Mouse (Mus musculus): ENCODE data around the gene Coa3. TPM values are rescaled to one million over a fixed set of nuclear protein-coding genes. Genes with fewer than 3 reads are reported as not detected.

The Coa3 gene
- polyA plus RNA-seq, 1 experiment from 2014 or later, result 189 TPM

DNA sequence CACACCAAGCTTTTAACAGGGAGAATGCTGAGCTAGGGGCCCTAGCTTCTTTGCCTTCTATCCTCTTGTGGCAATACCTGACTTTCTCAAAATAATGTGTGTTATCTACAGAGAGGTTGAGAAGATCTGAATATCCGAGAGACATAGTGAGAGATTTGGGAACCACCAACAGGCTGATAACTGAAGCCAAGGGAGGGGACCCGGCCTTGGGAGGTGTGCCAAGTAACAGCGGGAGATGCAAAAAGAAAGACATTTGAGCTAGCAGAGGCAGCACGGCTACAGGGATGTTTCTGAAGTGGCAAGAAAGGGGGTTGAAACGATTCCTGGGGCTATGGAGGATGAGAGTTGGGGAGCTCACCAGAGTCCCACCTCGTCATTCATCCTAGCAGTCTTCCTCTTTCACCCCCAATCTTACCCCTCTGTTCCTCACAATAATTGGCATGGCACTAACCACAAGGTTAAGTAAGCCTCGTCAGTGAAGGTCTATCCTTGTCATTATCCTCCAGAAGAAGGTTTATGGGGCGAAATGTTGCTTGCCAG, 49.5 kb downstream of the Coa3 start:
- H3K4me2 ChIP-seq, result 0 out of 2 replicates have a peak overlapping the region, but pooled peaks have one; percentile 10
- H3K9ac ChIP-seq, result no peak overlapping the region
- H3K9me3 ChIP-seq, result no peaks in the 10 kb centered on the region
- H3K4me3 ChIP-seq, result no peak overlapping the region
- H3K4me1 ChIP-seq, result peaks cover 38% of the 10 kb centered on the region
- 21% methylated on average over 8 of the region's 8 CpGs for WGBS
- no peaks in the 10 kb centered on the region for H3K27me3 ChIP-seq
- no peaks in the 10 kb centered on the region for H3K36me3 ChIP-seq
- ATAC-seq (ENCODE audit: borderline replicate concordance, extremely low read depth, low FRiP score, low TSS enrichment), result no peak
- peak overlapping the region; percentile 98 for H3K27ac ChIP-seq

Other genes starting within 250 kb of the Coa3 start
- gene Naglu, start 209.1 kb downstream of the Coa3 start, polyA plus RNA-seq (2015; fragmentation: Nextera tagmentation; extraction: Ambion mirVana), result 20.4 and 22.5 TPM in 2 replicates
- 0.11 and 0.15 TPM in 2 replicates for gene Hsd17b1, start 200.7 kb downstream of the Coa3 start, polyA plus RNA-seq (2015; fragmentation: Nextera tagmentation; extraction: Ambion mirVana)
- gene Coasy, start 196.5 kb downstream of the Coa3 start, polyA plus RNA-seq (2015; fragmentation: Nextera tagmentation; extraction: Ambion mirVana), result 42.8 and 43.2 TPM in 2 replicates
- gene Mlx, start 191.8 kb downstream of the Coa3 start, polyA plus RNA-seq (2015; fragmentation: Nextera tagmentation; extraction: Ambion mirVana), result 43.4 and 54.1 TPM in 2 replicates
- 35.1 and 37.5 TPM in 2 replicates for gene Psmc3ip, start 183.7 kb downstream of the Coa3 start, polyA plus RNA-seq (2015; fragmentation: Nextera tagmentation; extraction: Ambion mirVana)
- 21.8 and 22.1 TPM in 2 replicates for gene Retreg3, start 159.2 kb downstream of the Coa3 start, polyA plus RNA-seq (2015; fragmentation: Nextera tagmentation; extraction: Ambion mirVana)
- 89.6 and 90.6 TPM in 2 replicates for gene Tubg1, start 159.2 kb downstream of the Coa3 start, polyA plus RNA-seq (2015; fragmentation: Nextera tagmentation; extraction: Ambion mirVana)
- gene Tubg2, start 123.2 kb downstream of the Coa3 start, polyA plus RNA-seq (2015; fragmentation: Nextera tagmentation; extraction: Ambion mirVana), result 3.5 and 3.6 TPM in 2 replicates
- gene Cntnap1, start 108.6 kb downstream of the Coa3 start, polyA plus RNA-seq (2015; fragmentation: Nextera tagmentation; extraction: Ambion mirVana), result 1.1 and 1.4 TPM in 2 replicates
- 19.8 and 19.9 TPM in 2 replicates for gene Plekhh3, start 107.8 kb downstream of the Coa3 start, polyA plus RNA-seq (2015; fragmentation: Nextera tagmentation; extraction: Ambion mirVana)
- gene Ccr10, start 103.7 kb downstream of the Coa3 start, polyA plus RNA-seq (2015; fragmentation: Nextera tagmentation; extraction: Ambion mirVana), result 0.24 and 0.55 TPM in 2 replicates
- 16.2 and 19.2 TPM in 2 replicates for gene Ezh1, start 52.7 kb downstream of the Coa3 start, polyA plus RNA-seq (2015; fragmentation: Nextera tagmentation; extraction: Ambion mirVana)
- gene Ramp2, start 33.1 kb downstream of the Coa3 start, polyA plus RNA-seq (2015; fragmentation: Nextera tagmentation; extraction: Ambion mirVana), result 264 and 286 TPM in 2 replicates
- 127 and 128 TPM in 2 replicates for gene Vps25, start 25.4 kb downstream of the Coa3 start, polyA plus RNA-seq (2015; fragmentation: Nextera tagmentation; extraction: Ambion mirVana)
- gene Wnk4, start 18.5 kb downstream of the Coa3 start, polyA plus RNA-seq (2015; fragmentation: Nextera tagmentation; extraction: Ambion mirVana), result 3.7 and 5.0 TPM in 2 replicates
- gene Cntd1, start 102 bp downstream of the Coa3 start, polyA plus RNA-seq (2015; fragmentation: Nextera tagmentation; extraction: Ambion mirVana), result 1.3 and 1.7 TPM in 2 replicates
- 146 and 165 TPM in 2 replicates for gene Becn1, start 23.2 kb upstream of the Coa3 start, polyA plus RNA-seq (2015; fragmentation: Nextera tagmentation; extraction: Ambion mirVana)
- gene Psme3, start 37.1 kb upstream of the Coa3 start, polyA plus RNA-seq (2015; fragmentation: Nextera tagmentation; extraction: Ambion mirVana), result 130 and 133 TPM in 2 replicates
- 0.81 and 1.2 TPM in 2 replicates for gene Aoc2, start 45.9 kb upstream of the Coa3 start, polyA plus RNA-seq (2015; fragmentation: Nextera tagmentation; extraction: Ambion mirVana)
- gene Aoc3, start 51.5 kb upstream of the Coa3 start, polyA plus RNA-seq (2015; fragmentation: Nextera tagmentation; extraction: Ambion mirVana), result 1.3 and 1.4 TPM in 2 replicates
- gene G6pc, start 88.4 kb upstream of the Coa3 start, polyA plus RNA-seq (2015; fragmentation: Nextera tagmentation; extraction: Ambion mirVana), result not detected in 2 replicates
- 78.8 and 83.3 TPM in 2 replicates for gene Aarsd1, start 138.5 kb upstream of the Coa3 start, polyA plus RNA-seq (2015; fragmentation: Nextera tagmentation; extraction: Ambion mirVana)
- gene Gm27029, start 145.7 kb upstream of the Coa3 start, polyA plus RNA-seq (2015; fragmentation: Nextera tagmentation; extraction: Ambion mirVana), result 8.1 and 12.7 TPM in 2 replicates
- gene Rundc1, start 146.0 kb upstream of the Coa3 start, polyA plus RNA-seq (2015; fragmentation: Nextera tagmentation; extraction: Ambion mirVana), result 20.8 and 21.3 TPM in 2 replicates
- 12.8 and 13.4 TPM in 2 replicates for gene Ptges3l, start 146.2 kb upstream of the Coa3 start, polyA plus RNA-seq (2015; fragmentation: Nextera tagmentation; extraction: Ambion mirVana)
- 299 and 334 TPM in 2 replicates for gene Rpl27, start 163.2 kb upstream of the Coa3 start, polyA plus RNA-seq (2015; fragmentation: Nextera tagmentation; extraction: Ambion mirVana)
- gene Ifi35, start 169.3 kb upstream of the Coa3 start, polyA plus RNA-seq (2015; fragmentation: Nextera tagmentation; extraction: Ambion mirVana), result 22.4 and 24.0 TPM in 2 replicates
- gene Rnd2, start 185.9 kb upstream of the Coa3 start, polyA plus RNA-seq (2015; fragmentation: Nextera tagmentation; extraction: Ambion mirVana), result 7.9 and 8.5 TPM in 2 replicates
- 47.4 and 50.3 TPM in 2 replicates for gene Vat1, start 187.1 kb upstream of the Coa3 start, polyA plus RNA-seq (2015; fragmentation: Nextera tagmentation; extraction: Ambion mirVana)